Mouse (Mus musculus): Measurements from ENCODE around the gene Larp6.

The Larp6 gene

GRCm38 (mm10) chr9:60715828-60716227 lies 3.0 kb downstream of the Larp6 start:
- DNase-seq: no peak

GRCm38 (mm10) chr9:60718284-60718683 lies 5.5 kb downstream of the Larp6 start:
- no peak for DNase-seq

GRCm38 (mm10) chr9:60719687-60720086 lies 6.9 kb downstream of the Larp6 start:
- no peak for DNase-seq

- peak; percentile 94 for DNase-seq
These were observed 12.2 kb downstream of the Larp6 start for GRCm38 (mm10) chr9:60724968-60725367.

- peak; percentile 91 for DNase-seq
These were observed 21.5 kb downstream of the Larp6 start for GRCm38 (mm10) chr9:60734321-60734720.

- no peak for DNase-seq
These were observed 26.3 kb downstream of the Larp6 start for GRCm38 (mm10) chr9:60739126-60739525.

- DNase-seq: peak; percentile 98
These were observed 28.6 kb downstream of the Larp6 start for GRCm38 (mm10) chr9:60741436-60741835.

- DNase-seq: peak; percentile 97
These were observed 29.7 kb downstream of the Larp6 start for GRCm38 (mm10) chr9:60742516-60742915.

GRCm38 (mm10) chr9:60743180-60743900 lies 30.6 kb downstream of the Larp6 start:
- DNase-seq: peak; percentile 98

- peak; percentile 96 for DNase-seq
These were observed 31.6 kb downstream of the Larp6 start for GRCm38 (mm10) chr9:60744171-60744969.

GRCm38 (mm10) chr9:60744971-60745370 lies 32.2 kb downstream of the Larp6 start:
- DNase-seq: no peak

GRCm38 (mm10) chr9:60746561-60746960 lies 33.8 kb downstream of the Larp6 start:
- peak; percentile 76 for DNase-seq

GRCm38 (mm10) chr9:60747672-60748071 lies 34.9 kb downstream of the Larp6 start:
- no peak for DNase-seq

- no peak for DNase-seq
These were observed 35.4 kb downstream of the Larp6 start for GRCm38 (mm10) chr9:60748191-60748590.

GRCm38 (mm10) chr9:60749105-60749504 lies 36.3 kb downstream of the Larp6 start:
- DNase-seq: peak; percentile 49

- no peak for DNase-seq
These were observed 38.3 kb downstream of the Larp6 start for GRCm38 (mm10) chr9:60751098-60751497.

GRCm38 (mm10) chr9:60751971-60752370 lies 39.2 kb downstream of the Larp6 start:
- DNase-seq: peak; percentile 69

GRCm38 (mm10) chr9:60752636-60753035 lies 39.8 kb downstream of the Larp6 start:
- peak; percentile 70 for DNase-seq

GRCm38 (mm10) chr9:60756258-60756657 lies 43.5 kb downstream of the Larp6 start:
- peak; percentile 94 for DNase-seq

GRCm38 (mm10) chr9:60756866-60757740 lies 44.3 kb downstream of the Larp6 start:
- DNase-seq: peak; percentile 92

GRCm38 (mm10) chr9:60757817-60758216 lies 45.0 kb downstream of the Larp6 start:
- DNase-seq: peak; percentile 97

GRCm38 (mm10) chr9:60759436-60760007 lies 46.7 kb downstream of the Larp6 start:
- DNase-seq: peak; percentile 98

GRCm38 (mm10) chr9:60765181-60765580 lies 52.4 kb downstream of the Larp6 start:
- DNase-seq: peak; percentile 41

All from heart, adult 11 months (tissue).